Mouse (Mus musculus) gastrocnemius, postnatal 36 days (tissue): Measurements from ENCODE around the gene Msgn1. TPM values are rescaled to one million over a fixed set of nuclear protein-coding genes. Genes with fewer than 3 reads are reported as not detected.

ENCODE experiments used
- DNase-seq, 2 experiments: peaks; one replicate each; pipeline ENCODE4 v3.0.0; 2022
- intact Hi-C: fragments of 180-260 bp; cut with DNase I; formaldehyde crosslinking; loops from one replicate; pipeline ENCODE4 v1.15.1; 2025
- total RNA-seq, 2 experiments: library from RNA; stranded (reverse); gene quantifications; 2 replicates each; pipeline ENCODE4 v1.2.3; 2021

Msgn1 gene
- total RNA-seq, 2 experiments from 2014 or later: not detected

- DNase-seq: no peak
- intact Hi-C loops: no loop called here
Observed at GRCm38 (mm10) chr12:11200711-11201110, 8.1 kb downstream of the Msgn1 start.

GRCm38 (mm10) chr12:11198551-11198950 lies 10.2 kb downstream of the Msgn1 start:
- DNase-seq: no peak
- intact Hi-C loops: loop anchor here (5.0 kb wide), 3 partner anchors 69 to 139 kb away; partner anchors contain the start of genes Gen1 and Smc6

- intact Hi-C loops: loop anchor here (5.0 kb wide), 3 partner anchors 69 to 139 kb away; partner anchors contain the start of genes Gen1 and Smc6
- DNase-seq: no peak
Observed at GRCm38 (mm10) chr12:11198026-11198425, 10.7 kb downstream of the Msgn1 start.

- intact Hi-C loops: loop anchor here (5.0 kb wide), 3 partner anchors 70 to 140 kb away; partner anchors contain the start of genes Gen1 and Smc6
- no peak for DNase-seq
Observed at GRCm38 (mm10) chr12:11196830-11197229, 11.9 kb downstream of the Msgn1 start.

GRCm38 (mm10) chr12:11196142-11196597 lies 12.6 kb downstream of the Msgn1 start:
- intact Hi-C loops: loop anchor here (5.0 kb wide), 3 partner anchors 71 to 141 kb away; partner anchors contain the start of genes Gen1 and Smc6
- DNase-seq: peak; percentile 66 to 82

- intact Hi-C loops: loop anchor here (5.0 kb wide), 3 partner anchors 72 to 142 kb away; partner anchors contain the start of genes Gen1 and Smc6
- DNase-seq: no peak
Observed at GRCm38 (mm10) chr12:11195031-11195430, 13.7 kb downstream of the Msgn1 start.

GRCm38 (mm10) chr12:11178486-11179154 lies 30.2 kb downstream of the Msgn1 start:
- intact Hi-C loops: loop anchor here (1.0 kb wide), 1 partner anchor 580 kb away; no protein-coding TSS in a partner anchor
- DNase-seq: peak; percentile 70 to 82

GRCm38 (mm10) chr12:11177408-11178394 lies 31.1 kb downstream of the Msgn1 start:
- no peak for DNase-seq
- intact Hi-C loops: loop anchor here (1.0 kb wide), 1 partner anchor 579 kb away; no protein-coding TSS in a partner anchor

GRCm38 (mm10) chr12:11158670-11159069 lies 50.1 kb downstream of the Msgn1 start:
- DNase-seq: no peak

More at GRCm38 (mm10) chr12:11158670-11159069, 50.1 kb downstream of the Msgn1 start:
- intact Hi-C loops: no loop called here

Other genes starting within 250 kb of the Msgn1 start
- under 1 TPM; 0.46 to 0.49 TPM for gene Kcns3, start 57.9 kb downstream of the Msgn1 start, total RNA-seq
- gene Gen1, start 56.8 kb upstream of the Msgn1 start, total RNA-seq: 1 to 10 TPM; 2.3 to 2.7 TPM
- gene Smc6, start 56.9 kb upstream of the Msgn1 start, total RNA-seq: 10 to 100 TPM; 24.9 to 36.5 TPM
- gene Vsnl1, start 227.6 kb upstream of the Msgn1 start, total RNA-seq: not detected
- not detected for gene Rad51ap2, start 247.1 kb upstream of the Msgn1 start, total RNA-seq